Mouse (Mus musculus) testis, adult 2 months (tissue): ENCODE measurements around the gene Lef1.

ENCODE experiments used
- CTCF ChIP-seq: fragments of 200-500 bp; IDR thresholded peaks from 2 replicates; pipeline ENCODE4 v1.5.1; 2012; ENCODE audit warnings: low read depth, mild to moderate bottlenecking, inconsistent platforms, low read length, moderate library complexity; ENCODE audit not compliant: control insufficient read depth, insufficient read depth, insufficient replicate concordance
- POLR2A ChIP-seq: fragments of 200-500 bp; IDR thresholded peaks from 2 replicates; pipeline ENCODE4 v1.6.1; 2012; ENCODE audit warnings: low read depth, mild to moderate bottlenecking, inconsistent platforms, low read length, moderate library complexity; ENCODE audit not compliant: control insufficient read depth

DNA sequence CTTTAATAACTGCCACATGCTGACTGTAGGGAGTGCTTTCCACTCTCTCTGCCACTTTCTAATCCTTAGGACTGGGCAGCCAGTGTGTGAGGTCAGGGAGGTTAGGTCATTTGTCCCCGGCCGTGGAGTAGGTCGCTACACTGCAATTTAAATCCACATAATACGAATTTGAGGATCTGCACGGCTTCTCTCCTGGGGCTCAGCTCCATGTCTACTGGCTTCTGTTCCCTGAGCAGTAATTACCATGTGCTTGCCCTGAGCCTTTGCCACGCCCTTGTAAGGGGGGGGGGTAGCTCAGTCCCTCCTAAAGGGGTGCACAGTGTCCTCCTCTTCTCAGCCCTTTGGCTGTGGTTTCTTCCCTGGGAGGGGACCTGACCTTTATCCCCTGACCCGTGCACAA is 92.0 kb downstream of the Lef1 start:
- no peak for TF ChIP-seq CTCF
- no peak for TF ChIP-seq POLR2A
